Mouse (Mus musculus): Measurements from ENCODE around the gene Zfp352. TPM values are rescaled to one million over a fixed set of nuclear protein-coding genes. Genes with fewer than 3 reads are reported as not detected.
"Not testable (repeated sequence)": the region's sequence is repeated elsewhere in the genome, so short reads cannot be mapped to it uniquely, and the experiment has no call there.

Gene Zfp352
- polyA plus RNA-seq, 1 experiment = 0.09 TPM

DNA sequence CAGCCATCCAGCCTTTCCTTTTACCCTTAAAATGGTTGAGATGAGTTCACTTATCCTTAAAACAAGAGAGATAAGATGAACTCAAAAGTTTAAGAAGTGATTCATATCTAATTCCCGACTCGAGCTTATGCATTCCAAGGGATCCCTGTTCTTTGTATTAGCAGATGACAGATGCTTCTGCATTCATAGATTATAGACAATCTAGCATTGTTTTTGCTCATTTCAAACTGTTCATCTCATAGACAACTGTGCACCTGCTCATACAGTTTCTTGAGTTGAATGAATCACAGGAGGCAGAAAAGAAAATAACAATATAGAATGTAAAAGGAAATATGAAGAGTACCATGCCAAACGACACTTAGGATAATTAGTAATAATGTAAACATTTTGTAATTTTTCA is 6.5 kb upstream of the Zfp352 start:
- no peaks in the 10 kb centered on the region for H3K79me3 ChIP-seq (ENCODE audit: low read depth)
- no peaks in the 10 kb centered on the region for H3K36me3 ChIP-seq (ENCODE audit: control insufficient read depth, insufficient read depth)
- TF ChIP-seq MYOG (IDR thresholded peaks at IDR 0.05; ENCODE audit: control insufficient read depth, extremely low read depth, insufficient read length) (no peak), USF1 (IDR thresholded peaks at IDR 0.05; ENCODE audit: low read depth) (no peak), CEBPB (IDR thresholded peaks at IDR 0.05; ENCODE audit: low read depth) (no peak), FOSL1 (IDR thresholded peaks at IDR 0.05; ENCODE audit: insufficient read depth, low read length, poor library complexity, severe bottlenecking) (no peak), MAX (IDR thresholded peaks at IDR 0.05) (no peak), MYOD1 (IDR thresholded peaks at IDR 0.05; ENCODE audit: control insufficient read depth, insufficient read length, low read depth) (no peak), CTCF (IDR thresholded peaks at IDR 0.05; ENCODE audit: control insufficient read depth, insufficient read depth, insufficient read length) (no peak)
- H3K4me3 ChIP-seq (ENCODE audit: insufficient read depth, poor library complexity, severe bottlenecking) = no peak overlapping the region
- H3K79me2 ChIP-seq (ENCODE audit: control insufficient read depth, insufficient read depth) = no peaks in the 10 kb centered on the region
- no peak overlapping the region for H3ac ChIP-seq (ENCODE audit: control insufficient read depth, insufficient read length, low read depth)
- no peaks in the 10 kb centered on the region for H3K27me3 ChIP-seq (ENCODE audit: control insufficient read depth, insufficient read depth, insufficient read length)

DNA sequence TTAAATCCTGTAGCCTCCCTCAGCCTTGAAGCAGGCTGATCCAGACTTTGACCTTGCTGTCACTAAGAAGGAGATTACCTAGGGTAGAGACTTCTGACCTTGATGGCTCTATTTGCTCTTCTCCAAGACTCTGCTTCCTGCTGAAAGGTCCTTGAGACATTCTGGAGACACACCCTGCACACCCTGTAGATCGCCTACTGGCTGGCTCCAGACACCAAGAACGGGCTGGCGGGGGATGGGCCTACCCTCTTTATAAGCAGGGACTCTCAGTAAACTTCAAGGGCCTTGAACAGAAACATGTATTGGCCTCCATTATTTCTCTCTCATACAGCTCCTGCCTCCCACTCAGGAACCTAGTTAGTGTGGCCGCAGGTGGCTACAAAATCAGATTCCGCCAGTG is 17.0 kb downstream of the Zfp352 start:
- not testable (repeated sequence) for H3K79me3 ChIP-seq (ENCODE audit: low read depth); H3K79me2 ChIP-seq (ENCODE audit: control insufficient read depth, insufficient read depth); H3K36me3 ChIP-seq (ENCODE audit: control insufficient read depth, insufficient read depth); H3ac ChIP-seq (ENCODE audit: control insufficient read depth, insufficient read length, low read depth); H3K27me3 ChIP-seq (ENCODE audit: control insufficient read depth, insufficient read depth, insufficient read length); H3K4me3 ChIP-seq (ENCODE audit: insufficient read depth, poor library complexity, severe bottlenecking)

DNA sequence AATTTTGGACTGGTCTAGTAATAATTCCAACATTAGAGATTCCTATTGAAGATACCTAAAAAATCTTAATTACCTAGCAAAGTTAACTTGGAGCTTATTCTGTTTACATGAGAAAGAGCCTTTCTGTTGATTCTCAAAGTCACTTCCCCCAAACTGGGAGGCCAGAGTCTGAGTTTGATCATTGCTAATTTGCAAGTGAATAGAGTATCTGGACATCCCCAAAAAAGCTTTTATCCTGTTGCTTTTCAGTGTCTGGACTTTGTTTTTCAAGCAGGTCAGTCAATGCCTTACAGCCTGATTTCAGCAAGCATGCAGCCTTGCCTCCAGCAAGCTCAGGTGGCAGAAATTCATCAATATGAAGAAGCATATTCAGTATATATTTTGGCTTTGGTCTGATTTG is 51.2 kb downstream of the Zfp352 start:
- Histone ChIP-seq H3K4me3 (ENCODE audit: insufficient read depth, poor library complexity, severe bottlenecking) (no peak overlapping the region), H3K36me3 (ENCODE audit: control insufficient read depth, insufficient read depth) (no peaks in the 10 kb centered on the region), H3K27me3 (ENCODE audit: control insufficient read depth, insufficient read depth, insufficient read length) (no peaks in the 10 kb centered on the region), H3ac (ENCODE audit: control insufficient read depth, insufficient read length, low read depth) (no peak overlapping the region), H3K79me3 (ENCODE audit: low read depth) (no peaks in the 10 kb centered on the region), H3K79me2 (ENCODE audit: control insufficient read depth, insufficient read depth) (no peaks in the 10 kb centered on the region)
- TF ChIP-seq USF1 (IDR thresholded peaks at IDR 0.05; ENCODE audit: low read depth) (no peak), CEBPB (IDR thresholded peaks at IDR 0.05; ENCODE audit: low read depth) (no peak), MYOG (IDR thresholded peaks at IDR 0.05; ENCODE audit: control insufficient read depth, extremely low read depth, insufficient read length) (no peak), MAX (IDR thresholded peaks at IDR 0.05) (no peak), CTCF (IDR thresholded peaks at IDR 0.05; ENCODE audit: control insufficient read depth, insufficient read depth, insufficient read length) (no peak), FOSL1 (IDR thresholded peaks at IDR 0.05; ENCODE audit: insufficient read depth, low read length, poor library complexity, severe bottlenecking) (no peak), MYOD1 (IDR thresholded peaks at IDR 0.05; ENCODE audit: control insufficient read depth, insufficient read length, low read depth) (no peak)
